Mouse (Mus musculus) liver, adult 2 months (tissue): ENCODE measurements at regions not wholly inside any gene's neighbourhood (a gene's known extent, or its start where the extent isn't known, plus 50 kb on each side); places are given as distances from the start of the nearest gene placed in this dataset.

Experiments
- CTCF ChIP-seq: fragments of 200-500 bp; IDR thresholded peaks from 2 replicates; pipeline ENCODE4 v1.5.1; 2011; ENCODE audit warnings: low read depth, low read length, control low read depth
- POLR2A ChIP-seq: fragments of 200-500 bp; IDR thresholded peaks from 2 replicates; pipeline ENCODE4 v1.6.1; 2011; ENCODE audit warnings: low read length, control low read depth; ENCODE audit not compliant: insufficient read depth; ENCODE audit errors: extremely low read depth

- no peak for TF ChIP-seq CTCF
- no peak for TF ChIP-seq POLR2A
These were observed 77.8 kb downstream of the Mup20 start for GRCm38 (mm10) chr4:61976159-61976558.
